Mouse (Mus musculus): Measurements from ENCODE around the gene Usp53. TPM values are rescaled to one million over a fixed set of nuclear protein-coding genes. Genes with fewer than 3 reads are reported as not detected.
A peak's percentile ranks its signal among the peaks of the same experiment; 100 is the strongest.

The Usp53 gene
- polyA plus RNA-seq, 1 experiment from 2014 or later: 3.0 TPM

DNA sequence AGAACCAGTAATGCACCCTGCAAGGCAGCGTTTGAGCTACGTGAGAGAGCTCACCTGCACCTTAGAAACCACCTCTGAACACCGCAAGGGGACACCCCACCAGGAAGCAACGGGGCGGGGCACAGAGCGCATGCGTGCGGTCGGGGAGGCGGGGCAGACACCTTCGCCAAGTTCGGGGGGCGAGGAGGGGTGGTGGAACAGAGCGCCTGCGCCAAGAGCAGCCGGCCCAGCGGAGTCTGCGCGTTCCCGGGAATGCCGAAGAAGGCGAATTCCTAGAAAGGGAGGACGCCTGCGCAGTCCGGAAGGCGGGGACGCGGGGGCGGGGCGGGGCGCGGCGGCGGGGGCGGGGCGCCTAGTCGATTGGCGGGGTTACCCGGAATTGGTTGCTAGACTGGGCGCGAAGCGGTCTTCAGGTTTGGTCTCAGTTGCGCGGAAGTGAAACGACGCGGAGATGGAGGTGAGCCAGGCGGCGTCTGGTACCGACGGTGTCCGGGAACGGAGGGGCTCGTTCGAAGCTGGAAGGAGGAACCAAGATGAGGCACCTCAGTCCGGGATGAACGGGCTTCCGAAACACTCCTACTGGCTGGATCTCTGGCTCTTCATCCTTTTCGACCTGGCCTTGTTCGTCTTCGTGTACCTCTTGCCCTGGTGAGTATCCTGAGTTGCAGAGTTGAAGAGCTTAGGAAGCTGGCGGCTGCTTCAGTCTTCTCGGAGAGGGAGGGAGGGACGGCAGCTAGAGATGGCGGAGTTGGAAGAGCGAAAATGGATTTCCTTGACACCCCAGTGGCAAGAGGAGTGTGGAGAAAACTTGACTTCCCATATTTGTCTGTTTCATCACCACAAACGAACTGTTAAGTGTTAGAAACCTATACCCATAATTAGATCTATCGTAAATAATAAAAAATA lies 60.0 kb downstream of the Usp53 start, which contains the start of gene 1810037I17Rik:
Gene 1810037I17Rik (plus strand): TSS at position 195 of the 906 bp plus-strand sequence.
- Histone ChIP-seq H3K4me2 (ENCODE audit: low read depth, low read length) (peak within 1 kb of the TSS; percentile 86), H3K9me3 (replicated peaks; ENCODE audit: control insufficient read depth, low read length) (no peaks in the 10 kb centered on the region), H3K36me3 (ENCODE audit: control insufficient read depth, insufficient read depth) (no peaks in the 10 kb centered on the region), H3K27me3 (ENCODE audit: control insufficient read depth, insufficient read depth, low read depth, low read length) (no peaks in the 10 kb centered on the region), H3K27ac (ENCODE audit: low read length) (peak within 1 kb of the TSS; percentile 92), H3K4me3 (ENCODE audit: low read depth, low read length) (peak within 1 kb of the TSS; percentile 77), H3K9ac (ENCODE audit: low read depth, low read length) (peak within 1 kb of the TSS; percentile 76), H3K4me1 (ENCODE audit: control insufficient read depth, low read depth, low read length) (peaks cover 10% of the 10 kb centered on the region)
- under 1% methylated on average over 67 of the region's 68 CpGs for WGBS (ENCODE audit: insufficient replicate concordance)
- ATAC-seq (ENCODE audit: low read depth): peak; percentile 95

DNA sequence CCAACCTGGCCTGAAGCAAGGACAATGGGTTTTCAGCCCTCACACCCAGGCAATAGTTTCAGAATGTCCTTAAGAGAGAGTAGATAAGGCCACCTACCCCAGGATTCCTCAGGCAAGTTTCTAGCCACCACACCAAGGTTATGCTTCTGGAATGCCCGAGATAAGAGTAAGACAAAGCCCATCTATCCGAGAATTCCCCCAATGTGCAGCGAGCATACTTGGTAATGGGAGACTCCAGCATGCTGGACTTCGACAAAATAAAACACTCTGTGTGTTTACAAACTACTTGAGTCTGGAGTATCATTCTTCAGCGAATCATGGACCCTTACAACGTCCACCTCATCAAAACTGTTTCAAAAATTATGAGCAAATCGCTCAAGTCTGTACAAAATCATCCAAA lies 61.2 kb downstream of the Usp53 start:
- H3K9me3 ChIP-seq (replicated peaks; ENCODE audit: control insufficient read depth, low read length): no peaks in the 10 kb centered on the region
- peak overlapping the region; percentile 77 for H3K4me3 ChIP-seq (ENCODE audit: low read depth, low read length)
- peak overlapping the region; percentile 86 for H3K4me2 ChIP-seq (ENCODE audit: low read depth, low read length)
- 39% methylated on average over 7 of the region's 7 CpGs for WGBS (ENCODE audit: insufficient replicate concordance)
- no peaks in the 10 kb centered on the region for H3K36me3 ChIP-seq (ENCODE audit: control insufficient read depth, insufficient read depth)
- no peak overlapping the region; the same call in 1 of the 2 replicates for H3K9ac ChIP-seq (ENCODE audit: low read depth, low read length)
- H3K27ac ChIP-seq (ENCODE audit: low read length): peak overlapping the region; percentile 92
- H3K27me3 ChIP-seq (ENCODE audit: control insufficient read depth, insufficient read depth, low read depth, low read length): no peaks in the 10 kb centered on the region
- H3K4me1 ChIP-seq (ENCODE audit: control insufficient read depth, low read depth, low read length): peaks cover 10% of the 10 kb centered on the region
- ATAC-seq (ENCODE audit: low read depth): no peak

DNA sequence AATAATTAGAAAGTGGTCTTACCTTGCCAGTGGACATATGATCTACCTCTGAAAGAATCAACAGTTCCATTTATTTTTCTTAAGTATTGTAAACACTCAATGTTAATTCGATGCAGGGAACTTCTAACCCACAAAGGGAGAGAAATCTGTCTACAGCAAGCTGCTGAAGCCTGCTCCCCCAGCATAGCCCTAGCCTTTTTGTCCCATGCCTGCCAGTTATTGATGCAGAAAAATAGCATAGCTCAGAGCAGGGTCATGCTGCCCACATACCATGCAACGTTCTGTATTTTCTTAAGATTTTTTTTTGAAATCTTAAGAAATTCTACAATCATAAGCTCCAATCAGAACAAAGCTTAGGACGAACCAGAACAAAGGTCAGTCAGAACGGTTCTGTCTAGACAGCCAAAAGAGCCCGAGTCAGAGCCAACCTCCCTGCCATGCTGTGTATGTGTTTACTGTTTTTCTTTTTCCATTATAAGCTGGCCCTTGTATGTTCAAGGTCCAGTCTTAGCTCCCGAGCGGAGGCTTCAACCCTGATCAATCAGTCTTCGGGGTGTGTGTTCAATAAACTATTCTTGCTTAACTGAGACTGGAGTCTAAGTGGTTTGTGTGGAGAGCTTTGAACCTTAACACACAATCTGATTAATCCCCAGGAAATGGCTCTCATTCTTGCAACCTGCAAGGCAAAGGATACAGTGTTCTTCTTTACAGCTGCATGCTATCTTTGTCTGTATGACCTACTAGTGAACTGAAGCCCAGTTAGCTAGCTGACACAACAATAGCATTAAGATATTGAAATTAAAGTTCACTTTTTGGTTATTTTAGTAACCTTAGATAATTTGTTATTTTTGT lies 62.4 kb downstream of the Usp53 start:
- Histone ChIP-seq H3K4me1 (ENCODE audit: control insufficient read depth, low read depth, low read length) (peaks cover 10% of the 10 kb centered on the region), H3K9me3 (replicated peaks; ENCODE audit: control insufficient read depth, low read length) (no peaks in the 10 kb centered on the region), H3K36me3 (ENCODE audit: control insufficient read depth, insufficient read depth) (no peaks in the 10 kb centered on the region), H3K4me2 (ENCODE audit: low read depth, low read length) (no peak overlapping the region), H3K9ac (ENCODE audit: low read depth, low read length) (no peak overlapping the region), H3K4me3 (ENCODE audit: low read depth, low read length) (no peak overlapping the region), H3K27ac (ENCODE audit: low read length) (no peak overlapping the region), H3K27me3 (ENCODE audit: control insufficient read depth, insufficient read depth, low read depth, low read length) (no peaks in the 10 kb centered on the region)
- ATAC-seq (ENCODE audit: low read depth): no peak
- 76% methylated on average over 8 of the region's 8 CpGs for WGBS (ENCODE audit: insufficient replicate concordance)

DNA sequence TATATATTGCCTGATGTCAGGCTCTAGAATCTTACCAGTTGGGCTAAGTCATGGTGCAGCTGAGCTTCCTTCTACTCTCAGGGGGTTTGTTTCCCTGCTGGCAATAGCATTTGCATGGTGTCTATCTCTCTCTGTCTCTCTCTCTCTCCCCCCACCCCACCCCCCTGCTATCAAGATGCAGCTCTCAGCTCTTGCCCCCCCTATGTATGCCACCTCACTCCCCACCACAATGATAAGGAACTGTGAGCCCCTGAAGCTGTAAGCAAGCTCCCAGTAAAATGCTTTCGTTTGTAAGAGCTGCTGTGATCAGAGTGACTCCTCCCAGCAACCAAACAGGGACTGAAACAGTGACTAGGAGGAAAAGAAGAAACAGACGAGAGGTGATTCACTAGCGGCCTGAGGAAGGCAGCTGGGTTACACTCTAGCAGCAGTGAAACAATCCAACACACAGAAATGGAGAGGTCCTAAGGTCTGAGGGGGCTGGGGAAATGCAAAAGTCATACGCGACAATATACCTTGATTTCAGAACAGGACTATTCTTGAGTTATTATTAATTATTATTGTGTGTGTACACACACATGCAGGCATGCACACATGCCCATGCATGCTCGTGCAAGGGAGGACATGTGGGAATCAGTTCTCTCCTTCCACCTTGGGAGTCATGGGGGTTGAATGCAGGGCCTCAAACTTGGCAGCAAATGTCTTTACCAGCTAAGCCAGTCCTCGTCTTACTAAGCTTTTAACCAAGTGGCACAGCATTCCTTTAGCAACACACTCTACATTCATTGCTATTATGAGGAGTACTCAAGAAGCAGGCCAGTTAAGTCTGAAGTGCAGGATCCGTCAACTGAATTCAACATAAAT lies 63.5 kb downstream of the Usp53 start:
- no peaks in the 10 kb centered on the region for H3K36me3 ChIP-seq (ENCODE audit: control insufficient read depth, insufficient read depth)
- no peak for ATAC-seq (ENCODE audit: low read depth)
- H3K4me3 ChIP-seq (ENCODE audit: low read depth, low read length): no peak overlapping the region
- H3K4me1 ChIP-seq (ENCODE audit: control insufficient read depth, low read depth, low read length): peaks cover 7% of the 10 kb centered on the region
- H3K4me2 ChIP-seq (ENCODE audit: low read depth, low read length): no peak overlapping the region
- no peak overlapping the region for H3K27ac ChIP-seq (ENCODE audit: low read length)
- H3K9me3 ChIP-seq (replicated peaks; ENCODE audit: control insufficient read depth, low read length): no peaks in the 10 kb centered on the region
- no peak overlapping the region for H3K9ac ChIP-seq (ENCODE audit: low read depth, low read length)
- H3K27me3 ChIP-seq (ENCODE audit: control insufficient read depth, insufficient read depth, low read depth, low read length): no peaks in the 10 kb centered on the region
- 54% methylated on average over 8 of the region's 8 CpGs for WGBS (ENCODE audit: insufficient replicate concordance)

GRCm38 (mm10) chr3:122919260-122919659 lies 65.0 kb downstream of the Usp53 start, which contains the start of gene Gm10959:
Gene Gm10959, minus strand, starts transcription at chr3:122919360.
- WGBS (ENCODE audit: insufficient replicate concordance): 79% methylated on average over 8 of the region's 8 CpGs
- H3K9me3 ChIP-seq (replicated peaks; ENCODE audit: control insufficient read depth, low read length): no peaks in the 10 kb centered on the region
- peaks cover 7% of the 10 kb centered on the region for H3K4me1 ChIP-seq (ENCODE audit: control insufficient read depth, low read depth, low read length)
- ATAC-seq (ENCODE audit: low read depth): no peak
- no peak within 1 kb of the TSS for H3K4me2 ChIP-seq (ENCODE audit: low read depth, low read length)
- no peak within 1 kb of the TSS for H3K9ac ChIP-seq (ENCODE audit: low read depth, low read length)
- no peaks in the 10 kb centered on the region for H3K27me3 ChIP-seq (ENCODE audit: control insufficient read depth, insufficient read depth, low read depth, low read length)
- no peak within 1 kb of the TSS for H3K27ac ChIP-seq (ENCODE audit: low read length)
- no peaks in the 10 kb centered on the region for H3K36me3 ChIP-seq (ENCODE audit: control insufficient read depth, insufficient read depth)
- no peak within 1 kb of the TSS for H3K4me3 ChIP-seq (ENCODE audit: low read depth, low read length)

DNA sequence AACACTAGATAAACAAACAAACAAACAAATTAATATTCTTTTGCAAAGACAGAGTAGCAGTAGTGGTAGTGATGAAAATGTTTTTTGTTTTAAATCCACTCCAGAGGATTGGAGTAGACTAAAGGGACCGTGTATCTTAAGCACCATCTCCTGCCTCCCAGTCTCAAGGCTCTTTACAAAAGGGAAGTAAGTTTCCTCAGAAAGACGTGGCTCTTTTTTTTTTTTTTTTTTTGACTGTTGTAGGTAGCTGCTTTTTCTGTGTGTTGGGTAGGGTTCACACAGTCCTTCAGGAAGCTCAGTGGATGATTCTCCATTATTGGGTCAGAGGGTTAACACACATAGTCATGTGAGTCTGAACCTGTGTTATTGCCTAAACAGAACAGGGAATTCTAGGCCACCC lies 65.6 kb downstream of the Usp53 start:
- Histone ChIP-seq H3K9me3 (replicated peaks; ENCODE audit: control insufficient read depth, low read length) (no peaks in the 10 kb centered on the region), H3K4me1 (ENCODE audit: control insufficient read depth, low read depth, low read length) (peaks cover 7% of the 10 kb centered on the region), H3K4me3 (ENCODE audit: low read depth, low read length) (no peak overlapping the region), H3K27ac (ENCODE audit: low read length) (no peak overlapping the region), H3K27me3 (ENCODE audit: control insufficient read depth, insufficient read depth, low read depth, low read length) (no peaks in the 10 kb centered on the region), H3K36me3 (ENCODE audit: control insufficient read depth, insufficient read depth) (no peaks in the 10 kb centered on the region), H3K4me2 (ENCODE audit: low read depth, low read length) (no peak overlapping the region), H3K9ac (ENCODE audit: low read depth, low read length) (no peak overlapping the region)
- ATAC-seq (ENCODE audit: low read depth): no peak
- WGBS (ENCODE audit: insufficient replicate concordance): 14% methylated on average over 2 of the region's 2 CpGs

- Histone ChIP-seq H3K27me3 (ENCODE audit: control insufficient read depth, insufficient read depth, low read depth, low read length) (no peaks in the 10 kb centered on the region), H3K4me1 (ENCODE audit: control insufficient read depth, low read depth, low read length) (no peaks in the 10 kb centered on the region; the same call in 1 of the 2 replicates), H3K4me3 (ENCODE audit: low read depth, low read length) (no peak overlapping the region), H3K4me2 (ENCODE audit: low read depth, low read length) (no peak overlapping the region), H3K9me3 (replicated peaks; ENCODE audit: control insufficient read depth, low read length) (no peaks in the 10 kb centered on the region), H3K36me3 (ENCODE audit: control insufficient read depth, insufficient read depth) (no peaks in the 10 kb centered on the region), H3K9ac (ENCODE audit: low read depth, low read length) (no peak overlapping the region), H3K27ac (ENCODE audit: low read length) (no peak overlapping the region)
- 57% methylated on average over 6 of the region's 6 CpGs for WGBS (ENCODE audit: insufficient replicate concordance)
- ATAC-seq (ENCODE audit: low read depth): no peak
Observed at GRCm38 (mm10) chr3:122916191-122916680, 68.1 kb downstream of the Usp53 start.

DNA sequence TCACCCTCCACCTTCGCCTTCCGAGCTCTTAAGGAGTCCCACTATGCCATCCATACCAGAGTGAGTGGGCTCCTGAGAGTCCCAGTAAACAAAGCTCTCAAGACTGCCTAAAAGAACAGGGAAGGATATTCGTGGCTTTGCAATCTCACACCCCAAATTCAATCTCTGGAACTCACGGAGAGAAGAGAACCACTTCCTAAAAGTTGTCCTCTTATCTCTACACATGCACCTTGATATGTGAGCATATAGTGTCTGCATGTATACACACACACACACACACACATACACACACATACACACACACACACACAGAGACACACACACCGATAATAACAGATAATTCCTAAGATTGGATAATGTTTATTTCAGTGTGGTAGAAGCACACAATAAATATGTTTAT lies 68.8 kb downstream of the Usp53 start:
- 51% methylated on average over 5 of the region's 5 CpGs for WGBS (ENCODE audit: insufficient replicate concordance)
- no peak overlapping the region for H3K9ac ChIP-seq (ENCODE audit: low read depth, low read length)
- H3K4me2 ChIP-seq (ENCODE audit: low read depth, low read length): no peak overlapping the region
- no peaks in the 10 kb centered on the region for H3K27me3 ChIP-seq (ENCODE audit: control insufficient read depth, insufficient read depth, low read depth, low read length)
- H3K27ac ChIP-seq (ENCODE audit: low read length): no peak overlapping the region
- H3K4me1 ChIP-seq (ENCODE audit: control insufficient read depth, low read depth, low read length): no peaks in the 10 kb centered on the region
- no peak for ATAC-seq (ENCODE audit: low read depth)
- no peaks in the 10 kb centered on the region for H3K9me3 ChIP-seq (replicated peaks; ENCODE audit: control insufficient read depth, low read length)
- no peak overlapping the region for H3K4me3 ChIP-seq (ENCODE audit: low read depth, low read length)
- no peaks in the 10 kb centered on the region for H3K36me3 ChIP-seq (ENCODE audit: control insufficient read depth, insufficient read depth)
